Mouse (Mus musculus) ES-Bruce4 (cell line): ENCODE measurements around the gene Cd109.

Experiments used
- CTCF ChIP-seq: IDR thresholded peaks from one replicate; pipeline ENCODE4 v1.8.1; 2011; ENCODE audit warnings: low read depth, low read length
- EP300 ChIP-seq: IDR thresholded peaks from 2 replicates; pipeline ENCODE4 v1.6.1; 2011; ENCODE audit warnings: low read depth, low read length; ENCODE audit not compliant: insufficient read depth
- POLR2A ChIP-seq: IDR thresholded peaks from one replicate; pipeline ENCODE4 v1.8.1; 2011; ENCODE audit warnings: low read length; ENCODE audit not compliant: insufficient read depth

DNA sequence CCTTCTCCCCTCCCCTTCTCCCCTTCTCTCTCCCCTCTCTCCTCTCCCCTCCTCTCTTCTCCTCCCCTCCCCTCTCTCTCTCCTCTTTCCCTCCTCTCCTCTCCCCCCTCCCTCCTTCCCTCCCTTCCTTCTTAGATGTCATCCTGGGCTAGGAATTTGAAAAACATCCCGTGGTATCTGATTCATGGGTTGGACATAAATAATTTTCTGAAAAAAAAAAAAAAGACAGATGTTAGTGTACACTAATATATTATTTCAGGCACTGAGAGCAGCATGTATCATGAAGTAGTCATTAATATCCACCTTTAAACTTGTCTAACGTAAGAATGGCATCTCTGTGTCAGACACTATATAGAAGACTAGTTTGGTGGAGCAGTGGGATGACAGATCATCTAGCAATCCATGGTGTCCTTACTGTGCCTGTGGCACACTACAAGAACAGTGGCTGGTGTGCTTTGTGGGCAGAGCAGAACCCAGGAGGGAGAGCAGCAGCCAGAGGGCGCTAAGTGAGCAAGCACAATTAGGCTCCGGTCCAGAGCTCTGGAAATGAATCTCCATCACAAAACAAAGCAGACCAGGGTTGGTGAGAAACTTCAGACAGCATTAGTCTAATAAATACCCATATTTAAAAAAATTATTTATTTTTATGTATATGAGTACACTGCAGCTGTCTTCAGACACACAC is 14.2 kb upstream of the Cd109 start:
- TF ChIP-seq EP300 (no peak), CTCF (peak; percentile 81), POLR2A (no peak)
